Mouse (Mus musculus) forebrain, embryonic 11.5 days (tissue): ENCODE results near the gene Btaf1. TPM values are rescaled to one million over a fixed set of nuclear protein-coding genes. Genes with fewer than 3 reads are reported as not detected.

Experiments
- ATAC-seq: fragments of 200-750 bp; cut with Nextera tagmentation; replicated peaks from 2 replicates; pipeline ENCODE4 v1.8.0; 2017; ENCODE audit warnings: moderate TSS enrichment; ENCODE audit not compliant: low FRiP score
- DNase-seq: peaks from one replicate; pipeline ENCODE4 v3.0.0-alpha.2; 2017; ENCODE audit warnings: low spot score
- H3K27ac ChIP-seq: fragments of 300-500 bp; sonication (generic); 2 replicates; pipeline ENCODE4 v1.5.1; 2014; ENCODE audit warnings: low read depth, low read length
- H3K27me3 ChIP-seq: fragments of 300-500 bp; sonication (generic); 2 replicates; pipeline ENCODE4 v1.6.1; 2014; ENCODE audit warnings: mild to moderate bottlenecking, low read length, mixed read lengths; ENCODE audit not compliant: control insufficient read depth, insufficient read depth
- H3K36me3 ChIP-seq: fragments of 300-500 bp; sonication (generic); 2 replicates; pipeline ENCODE4 v1.6.1; 2014; ENCODE audit warnings: mild to moderate bottlenecking, low read length, moderate library complexity, mixed read lengths; ENCODE audit not compliant: control insufficient read depth, insufficient read depth
- H3K4me1 ChIP-seq: fragments of 300-500 bp; sonication (generic); replicated peaks from 2 replicates; pipeline ENCODE4 v1.6.1; 2014; ENCODE audit warnings: low read length, mixed read lengths; ENCODE audit not compliant: control insufficient read depth, insufficient read depth
- H3K4me2 ChIP-seq: fragments of 300-500 bp; sonication (generic); 2 replicates; pipeline ENCODE4 v1.6.1; 2014; ENCODE audit warnings: low read depth, mild to moderate bottlenecking, low read length, moderate library complexity, mixed read lengths; ENCODE audit not compliant: severe bottlenecking
- H3K4me3 ChIP-seq: fragments of 300-500 bp; sonication (generic); 2 replicates; pipeline ENCODE4 v1.5.1; 2014; ENCODE audit warnings: low read depth, low read length
- H3K9ac ChIP-seq: fragments of 300-500 bp; sonication (generic); 2 replicates; pipeline ENCODE4 v1.6.1; 2014; ENCODE audit warnings: low read length
- H3K9me3 ChIP-seq: fragments of 300-500 bp; sonication (generic); 2 replicates; pipeline ENCODE4 v1.6.1; 2016; ENCODE audit warnings: low read length, mixed read lengths; ENCODE audit not compliant: control insufficient read depth
- WGBS: fragments of 180-500 bp; shearing (Covaris S2); extraction: QIAGEN DNeasy Blood & Tissue Kit; methylation state at CpG from one replicate; pipeline ENCODE4 v1.1.7; 2014; 5-methylcytosine and 5-hydroxymethylcytosine counted together
- polyA plus RNA-seq: library from polyadenylated mRNA; unstranded; fragments of >200 nt; fragmentation: Nextera tagmentation; extraction: Ambion mirVana; gene quantifications from 2 replicates; pipeline ENCODE4 v1.2.1, GENCODE M21; 2014

Gene Btaf1
- polyA plus RNA-seq, 1 experiment from 2014 or later, result 23.8 TPM

DNA sequence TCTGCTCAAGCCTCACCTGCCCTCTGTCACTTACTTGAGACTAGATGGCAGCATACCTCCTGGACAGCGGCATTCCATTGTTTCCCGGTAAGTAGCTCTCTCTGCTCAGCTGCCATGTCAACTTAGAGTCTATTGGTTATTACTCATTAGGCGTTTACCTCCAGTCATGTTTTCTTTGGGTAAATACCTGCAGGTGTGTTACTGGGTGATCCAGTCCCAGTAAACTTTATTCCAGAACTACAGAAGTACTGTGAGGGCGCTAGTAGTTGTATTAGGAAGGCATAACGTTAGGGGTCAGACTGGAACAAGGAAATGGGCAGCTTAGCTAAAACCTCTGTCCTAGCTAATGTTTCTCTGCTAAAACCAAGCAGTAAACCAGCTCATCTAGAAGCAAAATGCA lies 78.7 kb downstream of the Btaf1 start:
- no peaks in the 10 kb centered on the region for H3K9me3 ChIP-seq
- no peaks in the 10 kb centered on the region for H3K27me3 ChIP-seq
- no peak overlapping the region for H3K4me2 ChIP-seq
- DNase-seq (no peak), ATAC-seq (no peak)
- WGBS, result 90% methylated on average over 5 of the region's 5 CpGs
- H3K9ac ChIP-seq, result no peak overlapping the region
- no peak overlapping the region for H3K4me3 ChIP-seq
- H3K36me3 ChIP-seq, result no peaks in the 10 kb centered on the region; the same call in 1 of the 2 replicates
- no peak overlapping the region for H3K27ac ChIP-seq
- H3K4me1 ChIP-seq, result no peaks in the 10 kb centered on the region

DNA sequence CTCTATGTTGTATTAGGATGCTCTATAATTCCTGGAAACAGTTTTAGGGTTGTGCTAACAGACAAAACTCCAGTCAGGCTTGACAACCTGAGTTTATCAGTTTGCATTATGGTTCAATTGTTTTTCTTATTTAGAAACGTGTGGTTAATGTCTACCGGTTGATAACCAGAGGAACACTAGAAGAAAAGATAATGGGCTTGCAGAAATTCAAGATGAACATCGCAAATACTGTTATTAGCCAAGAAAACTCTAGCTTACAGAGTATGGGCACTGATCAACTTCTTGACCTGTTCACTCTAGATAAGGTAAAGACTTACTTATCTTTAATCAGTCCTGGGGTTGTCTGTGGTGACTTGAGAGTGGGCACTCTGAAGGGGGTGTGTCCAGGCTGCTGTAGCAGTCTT lies 84.0 kb downstream of the Btaf1 start:
- H3K27ac ChIP-seq, result no peak overlapping the region
- no peaks in the 10 kb centered on the region for H3K4me1 ChIP-seq
- no peak overlapping the region for H3K4me3 ChIP-seq
- H3K9ac ChIP-seq, result no peak overlapping the region
- H3K36me3 ChIP-seq, result peaks cover 3% of the 10 kb centered on the region
- ATAC-seq (no peak), DNase-seq (no peak)
- H3K4me2 ChIP-seq, result no peak overlapping the region
- WGBS, result 94% methylated on average over 3 of the region's 3 CpGs
- no peaks in the 10 kb centered on the region for H3K9me3 ChIP-seq
- no peaks in the 10 kb centered on the region for H3K27me3 ChIP-seq

DNA sequence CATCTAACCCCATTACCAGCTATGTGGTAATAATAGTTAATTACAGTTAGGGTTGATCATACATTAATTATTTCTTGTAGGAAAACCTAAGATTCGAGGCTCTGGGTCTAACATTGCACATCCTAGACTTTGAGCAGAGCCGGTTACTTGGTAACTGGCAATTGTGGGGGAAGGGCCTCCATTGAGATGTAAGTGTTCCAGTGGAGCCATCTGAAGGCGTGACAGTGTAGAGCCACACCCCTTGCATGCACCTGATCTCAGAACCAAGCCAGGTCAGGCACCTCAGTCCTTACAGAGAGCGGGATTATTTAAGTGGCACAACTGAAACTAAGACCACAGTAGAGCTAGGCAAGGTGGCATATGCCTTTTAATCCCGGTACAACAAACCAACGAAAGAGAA lies 87.6 kb downstream of the Btaf1 start:
- Histone ChIP-seq H3K36me3 (peaks cover 3% of the 10 kb centered on the region), H3K9me3 (no peaks in the 10 kb centered on the region), H3K27ac (no peak overlapping the region), H3K4me3 (no peak overlapping the region), H3K27me3 (no peaks in the 10 kb centered on the region), H3K4me2 (no peak overlapping the region), H3K9ac (no peak overlapping the region), H3K4me1 (no peaks in the 10 kb centered on the region)
- DNase-seq (no peak), ATAC-seq (no peak)
- WGBS, result 94% methylated on average over 6 of the region's 6 CpGs

DNA sequence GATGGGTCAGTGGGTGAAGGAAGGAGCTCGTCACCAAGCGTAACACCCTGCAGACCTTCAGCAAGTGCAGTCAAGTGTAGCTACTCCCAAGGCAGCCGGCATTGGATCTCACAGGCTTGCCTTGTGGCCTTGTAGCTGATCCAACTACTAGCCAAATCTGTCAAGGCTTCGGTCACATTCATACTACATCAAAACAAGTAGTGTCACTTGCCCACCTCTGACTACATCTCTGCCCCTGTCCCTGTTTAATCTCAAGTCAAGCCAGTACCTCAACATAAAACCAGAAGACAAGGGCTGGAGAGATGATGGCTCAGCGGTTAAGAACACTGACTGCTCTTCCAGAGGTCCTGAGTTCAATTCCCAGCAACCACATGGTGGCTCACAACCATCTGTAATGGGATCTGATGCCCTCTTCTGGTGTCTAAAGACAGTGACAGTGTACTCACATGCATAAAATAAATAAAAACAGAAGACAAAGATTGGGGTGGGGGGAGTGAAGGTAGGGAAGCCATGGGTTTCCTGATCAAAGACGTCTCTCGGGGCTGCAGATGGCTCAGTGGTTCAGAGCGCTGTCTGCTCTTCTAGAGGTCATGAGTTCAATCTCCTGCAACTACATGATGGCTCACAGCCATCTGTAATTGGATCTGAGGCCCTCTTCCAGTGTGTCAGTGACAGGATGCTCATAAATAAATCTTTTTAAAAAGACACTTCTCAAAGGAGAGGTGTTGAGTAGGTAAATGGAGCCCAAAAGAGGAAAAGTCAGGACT lies 88.5 kb downstream of the Btaf1 start:
- Histone ChIP-seq H3K4me2 (no peak overlapping the region), H3K36me3 (peaks cover 3% of the 10 kb centered on the region), H3K4me1 (no peaks in the 10 kb centered on the region), H3K9me3 (no peaks in the 10 kb centered on the region), H3K27me3 (no peaks in the 10 kb centered on the region), H3K4me3 (no peak overlapping the region), H3K27ac (no peak overlapping the region), H3K9ac (no peak overlapping the region)
- no peak for ATAC-seq
- 90% methylated on average over 8 of the region's 8 CpGs for WGBS
- DNase-seq, result no peak

DNA sequence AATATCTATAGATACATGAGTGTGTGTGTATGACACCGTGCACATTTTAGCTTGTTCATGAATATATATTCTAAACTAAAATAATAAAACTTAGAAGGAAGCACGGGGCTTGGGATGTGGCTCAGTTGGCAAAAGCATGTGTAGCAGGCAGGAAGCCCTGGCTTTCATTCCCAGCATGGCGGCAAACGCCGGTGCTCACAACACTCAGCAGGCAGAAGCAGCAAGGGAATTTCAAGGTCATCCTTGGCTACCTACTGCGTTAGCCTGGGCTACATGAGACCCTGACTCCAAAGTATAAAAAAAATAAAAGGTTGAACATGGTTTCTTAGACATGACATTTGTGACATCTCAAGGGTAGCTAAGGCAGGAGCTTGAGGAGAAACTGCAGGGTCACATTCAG lies 91.0 kb downstream of the Btaf1 start:
- Histone ChIP-seq H3K36me3 (no peaks in the 10 kb centered on the region), H3K27ac (no peak overlapping the region), H3K4me1 (no peaks in the 10 kb centered on the region), H3K27me3 (no peaks in the 10 kb centered on the region), H3K9ac (no peak overlapping the region), H3K4me2 (no peak overlapping the region), H3K4me3 (no peak overlapping the region), H3K9me3 (no peaks in the 10 kb centered on the region)
- no peak for ATAC-seq
- 95% methylated on average over 6 of the region's 6 CpGs for WGBS
- no peak for DNase-seq

DNA sequence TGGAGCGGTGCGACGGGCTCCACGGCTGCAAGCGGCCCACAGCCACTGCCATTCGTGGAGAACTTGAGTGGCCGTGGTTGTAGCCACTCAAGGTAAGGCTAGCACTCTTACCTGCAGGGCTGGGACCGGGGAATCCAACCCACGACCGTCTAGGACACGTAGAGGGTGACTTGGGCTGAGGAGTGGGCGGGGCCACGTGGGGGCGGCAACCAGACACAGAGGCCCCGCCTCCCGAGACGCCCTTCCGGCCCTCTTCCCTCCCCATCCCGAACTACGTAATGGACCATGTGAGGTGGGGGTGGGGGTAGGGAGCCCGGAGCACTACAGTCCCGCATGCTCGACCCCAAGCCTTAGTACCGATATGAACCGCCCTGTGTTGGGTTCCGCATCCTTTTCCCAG lies 92.5 kb downstream of the Btaf1 start:
- peak; percentile 88 for DNase-seq
- Histone ChIP-seq H3K36me3 (no peaks in the 10 kb centered on the region), H3K4me1 (no peaks in the 10 kb centered on the region), H3K27me3 (no peaks in the 10 kb centered on the region), H3K4me3 (peak overlapping the region; percentile 34), H3K4me2 (peak overlapping the region; percentile 59), H3K9ac (peak overlapping the region; percentile 45), H3K27ac (no peak overlapping the region), H3K9me3 (no peaks in the 10 kb centered on the region)
- under 1% methylated on average over 26 of the region's 26 CpGs for WGBS
- peak; percentile 96 for ATAC-seq

DNA sequence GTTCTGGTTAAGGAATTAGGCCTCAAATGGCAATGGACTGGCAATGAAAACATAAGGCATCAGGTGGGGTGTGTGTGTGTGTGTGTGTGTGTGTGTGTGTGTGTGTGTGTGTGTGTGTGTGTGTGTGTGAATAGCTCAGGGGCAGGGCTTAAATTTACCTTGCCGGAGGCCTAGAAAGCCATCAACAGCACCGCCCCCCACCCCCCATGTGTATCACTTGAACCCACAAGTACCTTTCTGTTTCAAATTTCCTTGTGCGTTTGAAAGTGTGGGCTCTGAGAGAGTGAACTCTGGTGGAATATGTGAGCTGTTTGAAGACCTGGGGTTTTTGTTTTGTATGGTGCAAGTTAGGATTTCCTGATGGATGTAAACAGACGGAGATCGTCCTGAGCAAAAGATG lies 93.1 kb downstream of the Btaf1 start:
- no peaks in the 10 kb centered on the region for H3K36me3 ChIP-seq
- no peak overlapping the region for H3K27ac ChIP-seq
- no peak for ATAC-seq
- DNase-seq, result no peak
- H3K9ac ChIP-seq, result peak overlapping the region; percentile 45
- H3K4me3 ChIP-seq, result peak overlapping the region; percentile 34
- no peaks in the 10 kb centered on the region for H3K4me1 ChIP-seq
- H3K4me2 ChIP-seq, result peak overlapping the region; percentile 59
- 52% methylated on average over 5 of the region's 5 CpGs for WGBS
- H3K27me3 ChIP-seq, result no peaks in the 10 kb centered on the region
- H3K9me3 ChIP-seq, result no peaks in the 10 kb centered on the region

DNA sequence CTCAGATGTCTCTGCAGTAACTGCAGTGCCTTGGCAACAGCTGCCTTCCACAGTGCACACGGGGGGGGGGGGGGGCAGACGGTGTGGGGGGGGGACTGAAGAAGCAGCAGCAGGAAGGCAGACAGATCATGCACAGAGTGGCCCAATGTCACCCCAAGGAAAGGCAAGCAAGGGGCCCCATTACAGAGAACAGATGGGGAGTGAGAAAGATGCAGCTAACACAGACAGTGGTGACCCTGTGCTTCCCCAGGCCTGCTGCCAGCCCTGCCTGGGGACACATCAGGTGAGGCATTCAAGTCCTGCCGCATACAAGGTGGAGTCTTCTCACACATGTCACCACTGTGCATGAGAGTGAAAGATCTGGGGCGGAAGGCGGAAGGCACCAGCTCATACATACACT lies 94.7 kb downstream of the Btaf1 start:
- no peak overlapping the region for H3K9ac ChIP-seq
- WGBS, result 91% methylated on average over 3 of the region's 5 CpGs
- ATAC-seq, result no peak

DNA sequence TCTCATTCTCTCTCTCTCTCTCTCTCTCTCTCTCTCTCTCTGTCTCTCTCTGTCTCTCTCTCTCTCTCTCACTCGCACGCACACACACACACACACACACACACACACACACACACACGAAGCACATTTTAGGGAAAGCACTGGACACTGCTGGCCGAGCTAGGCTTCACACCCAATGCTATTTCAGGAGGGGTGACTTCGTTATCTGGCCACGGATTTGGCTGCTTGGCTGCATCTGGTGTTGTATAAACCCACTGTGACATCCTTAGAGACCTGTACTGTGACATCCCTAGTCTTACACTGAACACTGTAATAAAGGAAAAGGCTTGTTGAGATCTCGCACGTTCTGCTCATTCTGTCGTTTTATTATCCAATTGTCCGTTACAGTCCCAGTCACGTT lies 95.1 kb downstream of the Btaf1 start:
- no peak for DNase-seq
- Histone ChIP-seq H3K27ac (no peak overlapping the region), H3K9me3 (no peaks in the 10 kb centered on the region), H3K36me3 (no peaks in the 10 kb centered on the region), H3K4me1 (no peaks in the 10 kb centered on the region), H3K27me3 (no peaks in the 10 kb centered on the region), H3K9ac (no peak overlapping the region), H3K4me2 (no peak overlapping the region), H3K4me3 (no peak overlapping the region)
- no peak for ATAC-seq
- 86% methylated on average over 9 of the region's 11 CpGs for WGBS

More for the DNA sequence above, 94.7 kb downstream of the Btaf1 start:
- H3K27ac ChIP-seq, result no peak overlapping the region
- no peak for DNase-seq
- no peak overlapping the region for H3K4me2 ChIP-seq
- H3K4me3 ChIP-seq, result no peak overlapping the region
- H3K36me3 ChIP-seq, result no peaks in the 10 kb centered on the region
- H3K9me3 ChIP-seq, result no peaks in the 10 kb centered on the region
- no peaks in the 10 kb centered on the region for H3K27me3 ChIP-seq
- H3K4me1 ChIP-seq, result no peaks in the 10 kb centered on the region
